Mouse (Mus musculus): ENCODE measurements at regions not wholly inside any gene's neighbourhood (a gene's known extent, or its start where the extent isn't known, plus 50 kb on each side); places are given as distances from the start of the nearest gene placed in this dataset.
A peak's percentile ranks its signal among the peaks of the same experiment; 100 is the strongest.
"Not testable (repeated sequence)": the region's sequence is repeated elsewhere in the genome, so short reads cannot be mapped to it uniquely, and the experiment has no call there.

- DNase-seq = peak; percentile 21
Measured at GRCm38 (mm10) chr5:28756171-28756948, 289.3 kb upstream of the Shh start.

DNA sequence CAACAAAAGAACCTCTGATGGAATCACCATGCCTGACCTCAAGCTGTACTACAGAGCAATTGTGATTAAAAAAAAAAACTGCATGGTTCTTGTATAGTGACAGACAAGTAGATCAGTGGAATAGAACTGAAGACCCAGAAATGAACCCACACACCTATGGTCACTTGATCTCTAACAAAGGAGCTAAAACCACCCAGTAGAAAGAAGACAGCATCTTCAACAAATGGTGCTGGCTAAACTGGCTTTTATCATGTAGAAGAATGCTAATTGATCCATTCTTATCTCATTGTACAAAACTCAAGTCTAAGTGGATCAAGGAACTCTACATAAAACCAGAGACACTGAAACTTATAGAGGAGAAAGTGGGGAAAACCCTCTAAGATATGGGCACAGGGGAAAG, 284.8 kb upstream of the Shh start:
- not testable (repeated sequence) for DNase-seq

DNA sequence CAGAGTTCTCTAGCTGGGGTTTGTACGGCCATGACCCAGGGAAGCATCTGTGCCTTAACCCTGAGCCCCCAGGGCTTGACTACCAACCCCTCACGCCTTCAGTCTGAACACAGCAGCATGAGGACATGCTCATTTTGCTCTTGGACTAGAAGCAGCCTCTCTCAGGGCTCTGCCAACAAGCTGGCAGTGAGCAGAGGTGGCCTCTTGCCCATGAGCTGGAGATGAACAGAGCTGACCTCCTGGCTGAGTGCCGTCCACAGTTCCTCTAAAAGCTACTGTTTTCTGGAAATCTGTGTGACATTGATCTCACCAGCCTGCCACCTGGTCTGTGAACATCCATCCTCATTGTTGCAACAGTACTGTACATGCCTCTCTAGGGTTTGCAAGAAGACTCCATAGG, 267.7 kb upstream of the Shh start:
- peak; percentile 16 for DNase-seq

DNA sequence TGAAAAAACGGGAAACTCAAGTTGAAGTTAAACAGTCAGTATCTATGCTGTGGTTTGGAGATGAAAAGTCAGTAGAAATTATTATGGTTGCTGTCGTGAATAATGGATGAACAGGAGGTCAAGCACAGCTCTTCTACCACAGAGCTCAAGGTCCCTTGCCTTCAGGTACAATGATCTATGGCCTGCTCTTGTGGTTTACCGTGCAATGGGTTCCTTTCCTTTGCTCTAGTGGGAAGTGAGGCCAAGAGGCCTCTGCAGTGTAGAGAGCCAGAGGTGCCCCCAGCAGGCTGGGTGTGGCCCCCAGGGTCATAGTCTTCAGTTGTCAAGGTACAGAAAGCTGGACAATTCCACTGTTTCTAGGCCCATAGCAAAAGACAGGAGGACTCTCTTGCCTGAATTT, 255.0 kb upstream of the Shh start:
- no peak for DNase-seq

- DNase-seq = no peak
Measured at GRCm38 (mm10) chr5:28714978-28715377, 247.9 kb upstream of the Shh start.

DNA sequence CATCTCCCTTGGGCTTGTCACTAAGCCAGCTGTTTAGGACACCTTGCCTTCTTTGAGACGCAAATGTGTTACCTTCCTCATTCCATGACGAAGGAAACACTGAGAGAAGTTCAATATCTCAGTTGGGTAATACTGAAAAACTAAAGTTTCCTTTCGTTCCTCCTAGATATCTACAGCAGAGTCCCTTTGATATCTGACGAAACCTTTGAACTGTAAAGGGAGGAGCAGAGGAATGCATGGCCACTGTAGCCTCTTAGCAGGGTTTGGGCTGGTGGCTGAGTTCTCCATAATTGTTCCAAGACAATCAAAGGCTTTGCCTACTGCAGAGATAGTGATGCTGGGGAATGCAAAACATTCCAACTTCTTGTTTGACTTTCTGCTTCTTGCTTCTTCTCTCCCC, 243.5 kb upstream of the Shh start:
- DNase-seq = no peak

GRCm38 (mm10) chr5:28709626-28710025, 242.6 kb upstream of the Shh start:
- DNase-seq = no peak

DNA sequence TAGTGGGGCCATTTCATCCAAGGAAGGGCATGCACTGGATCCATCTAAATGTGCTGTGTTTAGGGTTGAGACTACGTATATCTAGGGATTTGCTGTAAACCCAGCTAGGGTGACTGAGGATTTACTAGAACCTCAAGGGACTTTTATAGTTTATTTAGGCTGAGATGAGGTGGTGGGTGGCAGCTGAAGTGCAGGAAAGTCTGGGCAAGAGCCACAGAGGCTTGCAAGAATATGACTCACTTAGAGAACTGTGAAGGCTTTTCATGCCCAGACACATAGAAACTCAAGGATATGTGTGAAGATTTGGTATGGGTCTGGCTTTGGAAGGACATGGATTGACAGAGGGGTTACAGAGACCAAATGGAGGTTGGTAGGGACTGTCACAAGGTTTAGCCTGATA, 237.3 kb upstream of the Shh start:
- DNase-seq = no peak

- DNase-seq = no peak
Measured at GRCm38 (mm10) chr5:28696966-28697365, 229.9 kb upstream of the Shh start.

GRCm38 (mm10) chr5:28690110-28690509, 223.1 kb upstream of the Shh start:
- DNase-seq = no peak

- DNase-seq = peak; percentile 51
Measured at GRCm38 (mm10) chr5:28689651-28690050, 222.6 kb upstream of the Shh start.

DNA sequence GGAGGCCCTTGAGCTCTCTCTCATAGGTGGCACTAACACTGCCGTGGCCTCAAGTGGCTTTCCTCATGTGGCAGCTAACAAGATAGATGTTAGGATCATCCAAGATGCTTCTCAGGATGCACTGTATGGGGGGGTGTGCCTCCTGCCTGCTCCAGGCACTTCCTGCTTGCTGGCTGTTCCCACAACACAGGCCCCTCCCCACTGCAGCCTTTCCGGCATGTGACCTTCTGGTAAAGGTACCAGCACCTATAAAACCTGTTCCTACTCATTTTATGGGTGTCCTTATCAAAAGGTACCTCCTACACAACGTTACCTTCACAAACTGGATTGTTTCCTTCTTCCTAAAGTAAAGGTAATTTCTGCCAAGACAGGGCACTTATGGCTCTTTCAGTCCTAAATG, 222.1 kb upstream of the Shh start:
- DNase-seq = no peak

GRCm38 (mm10) chr5:28682821-28683220, 215.8 kb upstream of the Shh start:
- no peak for DNase-seq

DNA sequence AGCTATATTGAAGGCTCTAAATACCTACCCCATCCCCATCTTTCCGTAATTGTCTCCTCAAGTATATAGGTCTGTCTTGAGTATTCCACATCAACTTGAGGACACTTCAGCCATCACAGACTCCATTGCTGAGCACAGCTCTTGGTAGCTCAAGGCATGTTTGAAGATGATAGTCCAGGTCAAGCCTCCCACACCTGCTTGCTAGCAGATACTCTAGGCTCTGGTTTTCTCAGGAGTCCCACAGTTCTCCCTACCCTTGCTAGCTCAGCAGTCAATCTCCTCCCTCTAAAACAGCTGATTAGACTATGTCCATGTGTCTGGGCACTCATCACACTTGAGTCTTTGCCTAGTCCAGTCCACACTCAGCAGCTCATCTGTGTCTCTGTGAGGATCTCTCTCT, 213.3 kb upstream of the Shh start:
- no peak for DNase-seq

GRCm38 (mm10) chr5:28679761-28680160, 212.7 kb upstream of the Shh start:
- peak; percentile 61 for DNase-seq

GRCm38 (mm10) chr5:28630186-28630585, 163.1 kb upstream of the Shh start:
- no peak for DNase-seq

DNA sequence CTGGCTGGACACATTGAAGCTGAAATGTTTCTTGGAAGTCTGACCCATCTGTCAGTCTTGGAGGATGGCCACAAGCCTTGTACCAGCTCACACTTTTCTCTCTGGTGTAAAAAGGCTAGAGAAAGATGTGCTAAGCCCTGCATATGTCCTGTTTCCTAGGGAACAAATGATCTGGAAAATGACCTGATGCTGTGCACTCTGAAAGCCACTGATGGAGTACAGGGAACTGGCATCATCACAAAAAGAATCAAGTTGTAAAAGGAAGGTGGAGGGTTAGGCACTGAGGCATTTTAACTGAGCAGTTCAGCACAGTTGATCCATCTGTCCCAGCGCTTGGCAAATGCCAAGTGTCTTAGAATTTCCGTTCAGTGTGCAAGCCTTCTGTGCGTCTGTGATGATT, 144.8 kb upstream of the Shh start:
- DNase-seq = no peak

DNA sequence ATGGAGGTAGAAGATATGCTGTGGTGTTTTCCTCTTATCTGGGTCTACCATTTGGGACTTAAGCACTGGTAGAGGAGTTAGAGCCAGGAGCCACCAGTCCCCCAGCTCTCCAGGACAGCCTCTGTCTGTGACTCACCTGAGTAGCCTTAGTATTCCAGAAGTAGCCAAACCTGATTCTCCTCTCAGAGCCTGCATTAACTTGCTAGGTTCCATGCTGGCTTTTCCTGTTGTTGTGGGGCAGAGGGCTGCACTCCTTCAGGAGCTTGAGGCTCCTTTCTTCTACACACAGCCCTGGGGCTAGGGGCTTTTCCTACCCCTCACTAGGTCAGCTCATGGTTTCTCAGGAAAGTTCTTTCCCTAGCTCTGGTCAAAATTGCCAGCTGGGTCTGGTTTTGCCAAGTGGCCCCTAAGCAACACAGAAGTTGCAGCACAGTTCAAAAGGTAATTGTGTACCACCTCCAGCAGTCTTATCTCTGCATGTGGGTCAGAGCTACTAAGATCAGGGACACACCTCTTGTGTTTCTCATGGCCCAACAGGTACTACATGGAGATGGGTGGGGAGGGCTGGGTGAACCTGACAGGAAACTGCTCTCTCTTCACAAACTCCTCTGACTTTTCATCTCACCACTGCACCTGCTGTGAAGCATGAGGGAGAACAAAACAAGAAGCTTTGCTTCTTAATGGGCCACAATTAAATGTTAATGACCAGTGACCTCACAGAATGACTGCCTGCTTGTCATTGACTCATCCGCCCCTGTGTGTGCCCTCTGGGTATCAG, 129.7 kb upstream of the Shh start:
- no peak for DNase-seq

DNA sequence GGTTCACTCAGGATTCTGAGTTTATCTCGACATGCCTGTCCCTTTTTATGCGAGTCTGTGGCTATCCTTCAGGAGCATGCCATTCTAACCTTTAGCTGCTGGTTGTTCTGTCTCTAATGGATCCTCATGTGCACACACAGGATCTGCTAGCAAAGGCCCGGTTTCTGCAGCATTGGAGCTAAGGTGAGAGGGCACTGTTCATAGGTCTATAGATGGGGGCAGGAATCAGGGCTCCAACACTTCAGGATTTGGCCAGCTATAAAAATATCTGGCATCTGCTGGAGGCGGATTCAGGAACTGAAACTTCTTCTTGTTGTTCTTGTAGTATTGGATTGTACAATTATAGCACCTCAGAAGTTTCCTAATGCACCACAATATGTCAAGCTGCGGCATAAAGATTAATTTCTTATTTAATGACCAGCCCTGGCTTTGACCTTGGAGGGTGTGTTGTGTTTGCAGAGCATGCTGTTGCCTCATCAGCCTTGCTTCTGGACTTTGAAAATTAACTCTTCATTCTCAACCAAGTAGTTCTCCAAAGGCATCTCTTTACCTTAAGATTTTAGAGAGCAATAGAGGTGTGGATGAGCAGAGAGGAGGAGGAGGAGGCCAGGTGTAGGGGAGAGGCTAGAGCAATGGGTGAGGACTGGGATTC, 104.4 kb upstream of the Shh start:
- peak; percentile 36 for DNase-seq

GRCm38 (mm10) chr5:28568417-28568816, 101.4 kb upstream of the Shh start:
- DNase-seq = peak; percentile 22

DNA sequence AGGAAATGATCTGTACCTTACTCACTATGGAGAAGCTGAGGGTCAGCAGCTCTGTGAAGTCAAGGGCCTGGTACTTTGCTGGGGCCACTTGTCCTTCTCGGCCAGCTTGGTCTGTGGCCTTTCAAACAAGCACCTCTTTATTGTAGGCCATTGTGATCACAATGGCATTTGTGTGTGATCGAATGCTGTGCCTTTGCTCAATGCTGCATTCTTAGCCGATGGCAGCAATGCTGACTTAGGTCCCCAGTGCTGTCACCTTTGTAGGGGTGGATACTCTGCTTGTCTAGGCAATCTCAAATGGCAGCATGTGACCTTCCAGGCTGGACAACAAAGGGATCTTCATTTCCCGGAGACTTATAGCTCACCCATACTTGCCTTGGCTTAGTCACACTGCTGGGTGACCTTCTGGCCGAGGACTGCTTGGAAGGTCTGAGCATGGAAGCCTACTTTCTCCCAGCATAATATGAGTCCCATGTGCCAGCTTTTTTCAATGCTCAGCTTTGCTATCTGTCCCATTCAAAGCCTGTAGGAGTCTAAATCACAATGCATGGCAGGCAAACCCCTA, 100.4 kb upstream of the Shh start:
- peak; percentile 59 for DNase-seq

DNA sequence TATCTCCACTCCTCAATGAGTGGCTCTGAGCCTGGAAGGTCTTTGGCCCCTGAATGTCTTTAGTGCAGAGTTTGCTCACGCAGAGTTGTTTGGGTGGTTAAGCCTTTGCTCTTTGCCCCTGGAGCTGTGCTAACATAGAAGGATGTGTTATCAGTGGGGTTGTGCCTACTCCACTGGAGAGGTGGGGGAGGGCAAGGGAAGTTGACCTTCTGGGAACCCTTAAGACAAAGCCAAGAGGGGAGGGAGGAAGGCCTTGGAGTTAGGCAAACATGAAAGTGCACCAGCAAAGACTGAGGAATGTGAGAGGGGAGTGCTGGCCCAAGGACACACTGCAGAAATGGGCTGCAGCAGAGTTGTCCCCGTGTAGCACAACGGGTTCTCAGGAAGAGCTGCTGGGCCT, 96.3 kb upstream of the Shh start:
- peak; percentile 50 for DNase-seq

GRCm38 (mm10) chr5:28562917-28563316, 95.9 kb upstream of the Shh start:
- DNase-seq = no peak

Data from adrenal gland, postnatal 14 days (tissue).